Mouse (Mus musculus) CH12.LX (cell line): ENCODE measurements around the gene Rtn1. TPM values are rescaled to one million over a fixed set of nuclear protein-coding genes. Genes with fewer than 3 reads are reported as not detected.

ENCODE experiments used
- DNase-seq: peaks from one replicate; pipeline ENCODE4 v3.0.0-alpha.2; 2013; ENCODE audit errors: extremely low read depth
- H3K27ac ChIP-seq: 2 replicates; pipeline ENCODE4 v1.5.1; 2012; ENCODE audit warnings: low read depth, mild to moderate bottlenecking, control low read depth, moderate library complexity; ENCODE audit not compliant: insufficient read depth
- H3K27me3 ChIP-seq: replicated peaks from 2 replicates; pipeline ENCODE3; 2012; ENCODE audit warnings: inconsistent platforms
- H3K36me3 ChIP-seq, 2 experiments: replicated peaks in 1 of 2; 2 replicates each; pipeline versions ENCODE3 to v1.6.1; 2012; ENCODE audit warnings: inconsistent platforms in 1 of 2, low read length in 1 of 2, mild to moderate bottlenecking in 1 of 2, mixed read lengths in 1 of 2, moderate library complexity in 1 of 2; ENCODE audit not compliant: control insufficient read depth in 1 of 2, insufficient read depth in 1 of 2
- H3K4me1 ChIP-seq, 2 experiments: 2 replicates each; pipeline ENCODE4 v1.6.1; 2012; ENCODE audit warnings: inconsistent platforms in 1 of 2, moderate library complexity in 1 of 2; ENCODE audit not compliant: insufficient read depth in 2 of 2, control insufficient read depth in 1 of 2
- H3K4me2 ChIP-seq: 2 replicates; pipeline ENCODE4 v1.6.1; 2012; ENCODE audit warnings: low read depth, mild to moderate bottlenecking, control low read depth; ENCODE audit not compliant: poor library complexity, insufficient read depth, severe bottlenecking
- H3K4me3 ChIP-seq, 3 experiments: fragments of 150-350 bp in 1 of 3; sonication (generic) in 1 of 3; replicated peaks in 1 of 3; 2 replicates each; pipeline versions ENCODE3 to v1.5.1; 2011 to 2012; ENCODE audit warnings: low read depth in 2 of 3, low read length in 2 of 3, mild to moderate bottlenecking in 2 of 3, moderate library complexity in 2 of 3, control low read depth in 1 of 3, improper control_type of control experiment in 1 of 3, inconsistent platforms in 1 of 3, mixed read lengths in 1 of 3; ENCODE audit not compliant: poor library complexity in 1 of 3
- H3K79me2 ChIP-seq: replicated peaks from 2 replicates; pipeline ENCODE4 v1.6.1; 2012; ENCODE audit warnings: mild to moderate bottlenecking, moderate library complexity; ENCODE audit not compliant: control insufficient read depth, poor library complexity, insufficient read depth, severe bottlenecking; ENCODE audit errors: extremely low read depth
- H3K9ac ChIP-seq: 2 replicates; pipeline ENCODE4 v1.6.1; 2012; ENCODE audit warnings: low read depth, mild to moderate bottlenecking, control low read depth, moderate library complexity; ENCODE audit not compliant: insufficient read depth
- H3K9me3 ChIP-seq: replicated peaks from 2 replicates; pipeline ENCODE3; 2012; ENCODE audit warnings: low read length, inconsistent platforms, mixed read lengths
- BHLHE40 ChIP-seq: IDR thresholded peaks from 2 replicates; pipeline ENCODE4 v1.6.1; 2011; ENCODE audit warnings: mild to moderate bottlenecking, low read depth, low read length, improper control_type of control experiment
- CHD2 ChIP-seq: IDR thresholded peaks from 2 replicates; pipeline ENCODE4 v1.6.1; 2011; ENCODE audit warnings: low read length, improper control_type of control experiment
- ELF1 ChIP-seq: IDR thresholded peaks from 2 replicates; pipeline ENCODE4 v1.6.1; 2014; ENCODE audit warnings: low read depth, mild to moderate bottlenecking, inconsistent platforms, low read length, improper control_type of control experiment
- GABPA ChIP-seq: IDR thresholded peaks from 2 replicates; pipeline ENCODE4 v1.6.1; 2012; ENCODE audit warnings: low read depth, low read length, improper control_type of control experiment, inconsistent platforms; ENCODE audit not compliant: insufficient replicate concordance
- HCFC1 ChIP-seq: IDR thresholded peaks from 2 replicates; pipeline ENCODE4 v1.6.1; 2012; ENCODE audit warnings: low read depth, mild to moderate bottlenecking, inconsistent platforms, low read length, improper control_type of control experiment
- JUND ChIP-seq: conservative IDR thresholded peaks from 2 replicates; pipeline ENCODE4 v1.6.1; 2011; ENCODE audit warnings: low read depth, low read length, improper control_type of control experiment
- MAFK ChIP-seq: IDR thresholded peaks from 2 replicates; pipeline ENCODE4 v1.6.1; 2011; ENCODE audit warnings: low read length, improper control_type of control experiment; ENCODE audit not compliant: insufficient replicate concordance
- MEF2A ChIP-seq: IDR thresholded peaks from 2 replicates; pipeline ENCODE4 v1.6.1; 2014; ENCODE audit warnings: low read depth, mild to moderate bottlenecking, inconsistent platforms, low read length, improper control_type of control experiment, borderline replicate concordance
- MXI1 ChIP-seq: IDR thresholded peaks from 2 replicates; pipeline ENCODE4 v1.6.1; 2011; ENCODE audit warnings: mild to moderate bottlenecking, low read depth, low read length, improper control_type of control experiment
- MYC ChIP-seq: IDR thresholded peaks from 2 replicates; pipeline ENCODE4 v1.6.1; 2011; ENCODE audit warnings: low read depth, mild to moderate bottlenecking, improper control_type of control experiment, low read length
- NELFE ChIP-seq: IDR thresholded peaks from 2 replicates; pipeline ENCODE4 v1.6.1; 2011; ENCODE audit warnings: low read depth, low read length, improper control_type of control experiment
- NRF1 ChIP-seq: IDR thresholded peaks from 2 replicates; pipeline ENCODE4 v1.6.1; 2014; ENCODE audit warnings: low read depth, mild to moderate bottlenecking, inconsistent platforms, low read length, improper control_type of control experiment, moderate library complexity
- PAX5 ChIP-seq: IDR thresholded peaks from 2 replicates; pipeline ENCODE4 v1.6.1; 2012; ENCODE audit warnings: low read length, inconsistent platforms, mixed read lengths
- POLR2A ChIP-seq: IDR thresholded peaks from 2 replicates; pipeline ENCODE4 v1.6.1; 2011; ENCODE audit warnings: low read depth, mild to moderate bottlenecking, improper control_type of control experiment, low read length
- RAD21 ChIP-seq: IDR thresholded peaks from 2 replicates; pipeline ENCODE4 v1.6.1; 2011; ENCODE audit warnings: low read depth, mild to moderate bottlenecking, low read length, improper control_type of control experiment, moderate library complexity
- SIN3A ChIP-seq: IDR thresholded peaks from 2 replicates; pipeline ENCODE4 v1.6.1; 2012; ENCODE audit warnings: low read length, improper control_type of control experiment, inconsistent platforms
- TBP ChIP-seq: conservative IDR thresholded peaks from 2 replicates; pipeline ENCODE4 v1.6.1; 2011; ENCODE audit warnings: low read depth, low read length, improper control_type of control experiment
- UBTF ChIP-seq: IDR thresholded peaks from 2 replicates; pipeline ENCODE4 v1.6.1; 2012; ENCODE audit warnings: low read depth, mild to moderate bottlenecking, inconsistent platforms, low read length, improper control_type of control experiment, moderate library complexity
- USF1 ChIP-seq: IDR thresholded peaks from 2 replicates; pipeline ENCODE4 v1.6.1; 2014; ENCODE audit warnings: low read depth, mild to moderate bottlenecking, inconsistent platforms, low read length, improper control_type of control experiment
- ZKSCAN1 ChIP-seq: IDR thresholded peaks from 2 replicates; pipeline ENCODE4 v1.6.1; 2012; ENCODE audit warnings: low read depth, inconsistent platforms, low read length, improper control_type of control experiment, borderline replicate concordance
- dilution Hi-C: fragments of 300-500 bp; cut with MboI; formaldehyde crosslinking; loops from 2 replicates; pipeline ENCODE4 v1.14.3; 2020; ENCODE audit warnings: low sequenced_read_pairs; ENCODE audit not compliant: extremely low pct_unique_long_range_greater_than_20kb, extremely low pct_ligation_motif_present
- in situ Hi-C: fragments of 300-500 bp; cut with MboI; formaldehyde crosslinking; loops from 3 replicates; pipeline ENCODE4 v1.14.3; 2019; ENCODE audit warnings: low sequenced_read_pairs, low pct_ligation_motif_present, low pct_unique_long_range_greater_than_20kb, mixed read lengths
- polyA plus RNA-seq: library from polyadenylated mRNA; unstranded; fragments of >175 nt; gene quantifications from 2 replicates; pipeline ENCODE4 v1.2.1, GENCODE M21; 2012; ENCODE audit warnings: low read depth; ENCODE audit not compliant: insufficient read length
- total RNA-seq, 2 experiments: library from RNA; depleted of rRNA; stranded (reverse); fragments of 300-350 nt in 1 of 2; fragments of >200 nt in 1 of 2; gene quantifications; 2 replicates each; pipeline ENCODE4 v1.2.3; 2012 to 2014

Rtn1 gene
- total and polyA plus RNA-seq, 3 experiments = 0.08 to 0.17 TPM; not detected in 1

DNA sequence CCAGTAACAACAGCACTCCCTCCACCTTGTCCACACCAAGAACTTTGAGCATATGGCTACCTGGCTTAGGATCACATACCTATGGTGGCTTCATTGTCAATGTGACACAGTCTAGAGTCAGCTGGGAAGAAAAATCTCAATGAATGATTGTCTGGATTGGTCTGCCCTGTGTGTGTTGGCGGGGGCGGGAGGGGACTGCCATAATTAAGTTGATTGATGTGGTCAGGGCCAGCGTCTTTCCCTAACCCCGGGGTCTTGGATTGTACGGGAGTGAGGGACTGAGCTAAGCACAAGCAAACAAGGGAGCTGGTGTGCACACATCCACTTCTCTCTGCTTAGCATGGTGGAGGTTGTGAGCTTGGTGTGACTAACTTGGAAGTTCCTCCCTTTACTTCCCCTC, 83.8 kb downstream of the Rtn1 start:
- in situ Hi-C loops (no loop called here), dilution Hi-C loops (no loop called here)
- peaks cover 0 to 6% of the 10 kb centered on the region in 2 experiments; a peak in 1 of 4 replicates for H3K4me1 ChIP-seq
- no peak overlapping the region for H3K27ac ChIP-seq
- H3K79me2 ChIP-seq = no peaks in the 10 kb centered on the region
- no peak for DNase-seq
- H3K4me3 ChIP-seq = no peak overlapping the region
- no peak overlapping the region for H3K4me2 ChIP-seq
- H3K36me3 ChIP-seq = no peaks in the 10 kb centered on the region
- TF ChIP-seq BHLHE40 = no peak
- no peak for TF ChIP-seq TBP
- TF ChIP-seq GABPA = no peak
- no peak for TF ChIP-seq NELFE
- no peaks in the 10 kb centered on the region for H3K27me3 ChIP-seq
- no peaks in the 10 kb centered on the region for H3K9me3 ChIP-seq
- H3K9ac ChIP-seq = no peak overlapping the region

DNA sequence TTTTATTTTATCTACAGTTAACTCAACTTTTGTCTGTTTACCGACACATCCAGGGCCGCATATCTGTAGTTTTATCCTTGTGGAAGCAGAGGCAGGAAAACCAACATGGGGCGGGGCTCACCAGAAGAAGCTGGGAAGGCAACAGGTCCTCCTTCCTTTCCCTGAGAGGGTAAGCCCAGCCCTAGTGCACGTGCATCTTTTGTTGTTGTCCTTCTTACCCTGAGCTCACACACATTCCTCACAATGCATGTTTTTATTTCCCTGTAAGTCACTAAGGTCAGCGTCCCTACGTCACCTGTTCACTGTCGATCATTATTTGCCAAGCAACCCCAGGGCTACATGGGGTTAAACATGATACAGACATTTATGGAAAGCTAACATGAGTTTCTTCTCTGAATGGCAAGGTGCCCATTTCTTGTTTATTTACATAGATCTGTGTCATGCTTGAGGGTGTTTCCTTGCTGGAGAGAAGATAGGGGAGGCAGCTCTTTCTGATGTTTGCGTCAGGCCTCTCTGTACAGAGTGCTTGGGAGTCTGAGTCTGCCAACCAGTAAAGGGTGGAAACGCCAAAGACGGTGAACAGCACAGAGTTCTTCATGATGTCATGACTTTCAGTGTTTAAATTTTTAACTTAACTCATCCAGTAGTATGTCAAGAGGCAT, 84.5 kb downstream of the Rtn1 start:
- no peak for TF ChIP-seq POLR2A
- no peak for TF ChIP-seq UBTF
- TF ChIP-seq ELF1 = no peak
- in situ Hi-C loops (no loop called here), dilution Hi-C loops (no loop called here)
- Histone ChIP-seq H3K79me2 (no peaks in the 10 kb centered on the region), H3K4me2 (no peak overlapping the region), H3K36me3 (no peaks in the 10 kb centered on the region), H3K27ac (no peak overlapping the region), H3K4me3 (no peak overlapping the region), H3K4me1 (peaks cover 0 to 6% of the 10 kb centered on the region in 2 experiments; a peak in 1 of 4 replicates), H3K27me3 (no peaks in the 10 kb centered on the region), H3K9ac (no peak overlapping the region), H3K9me3 (no peaks in the 10 kb centered on the region)
- no peak for DNase-seq

DNA sequence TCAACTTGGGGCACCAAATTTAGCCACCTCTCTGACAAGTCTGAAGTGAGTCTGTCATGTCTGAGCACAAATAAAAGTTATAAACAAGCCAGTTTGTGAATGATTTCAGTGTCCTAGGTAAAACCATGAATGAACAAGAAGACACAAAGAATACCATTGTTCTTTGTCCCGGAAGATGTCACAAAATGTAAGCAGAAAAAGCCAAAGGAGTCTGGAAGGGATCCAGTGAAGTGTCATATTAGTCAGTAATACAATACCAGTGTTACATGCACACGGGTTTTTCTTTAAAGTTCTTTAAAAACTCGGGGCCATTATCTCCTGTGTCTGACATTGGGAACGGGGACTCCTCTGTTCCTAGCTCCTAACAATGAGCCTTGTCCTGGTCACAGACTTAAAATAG, 85.1 kb downstream of the Rtn1 start:
- Histone ChIP-seq H3K4me3 (no peak overlapping the region), H3K36me3 (no peaks in the 10 kb centered on the region), H3K27ac (no peak overlapping the region), H3K9ac (no peak overlapping the region), H3K9me3 (no peaks in the 10 kb centered on the region), H3K79me2 (no peaks in the 10 kb centered on the region), H3K4me2 (no peak overlapping the region), H3K27me3 (no peaks in the 10 kb centered on the region), H3K4me1 (peaks cover 0 to 6% of the 10 kb centered on the region in 2 experiments; a peak in 1 of 4 replicates)
- TF ChIP-seq TBP (no peak), ZKSCAN1 (no peak), MEF2A (no peak), HCFC1 (no peak), RAD21 (no peak), MAFK (no peak), USF1 (no peak), CHD2 (no peak), JUND (no peak), POLR2A (no peak), GABPA (no peak), MYC (no peak), PAX5 (no peak), NRF1 (no peak), MXI1 (no peak), SIN3A (no peak)
- in situ Hi-C loops (no loop called here), dilution Hi-C loops (no loop called here)
- no peak for DNase-seq
